Mouse (Mus musculus) thymus, adult 2 months (tissue): ENCODE data around the gene Eva1b. TPM values are rescaled to one million over a fixed set of nuclear protein-coding genes. Genes with fewer than 3 reads are reported as not detected.

Experiments
- DNase-seq: peaks from one replicate; pipeline ENCODE4 v3.0.0; 2021
- H3K27ac ChIP-seq: fragments of 200-500 bp; 2 replicates; pipeline ENCODE4 v1.5.1; 2012; ENCODE audit warnings: low read length, control low read depth; ENCODE audit not compliant: control insufficient read depth, insufficient read depth
- H3K27me3 ChIP-seq: fragments of 200-500 bp; 2 replicates; pipeline ENCODE4 v1.6.1; 2012; ENCODE audit warnings: mild to moderate bottlenecking, low read length, moderate library complexity, mixed read lengths; ENCODE audit not compliant: control insufficient read depth, insufficient read depth
- H3K36me3 ChIP-seq: fragments of 200-500 bp; 2 replicates; pipeline ENCODE4 v1.6.1; 2012; ENCODE audit warnings: mild to moderate bottlenecking, low read length, moderate library complexity; ENCODE audit not compliant: control insufficient read depth, insufficient read depth
- H3K4me1 ChIP-seq: fragments of 200-500 bp; replicated peaks from 2 replicates; pipeline ENCODE4 v1.6.1; 2012; ENCODE audit warnings: low read length; ENCODE audit not compliant: control insufficient read depth, insufficient read depth
- H3K4me3 ChIP-seq: fragments of 200-500 bp; 2 replicates; pipeline ENCODE4 v1.5.1; 2012; ENCODE audit warnings: mild to moderate bottlenecking, low read length, control low read depth, moderate library complexity; ENCODE audit not compliant: control insufficient read depth, insufficient read depth
- CTCF ChIP-seq: fragments of 200-500 bp; IDR thresholded peaks from 2 replicates; pipeline ENCODE4 v1.5.1; 2012; ENCODE audit warnings: mild to moderate bottlenecking, control low read depth, low read length, moderate library complexity, borderline replicate concordance; ENCODE audit not compliant: control insufficient read depth, poor library complexity, insufficient read depth; ENCODE audit errors: extremely low read depth
- POLR2A ChIP-seq: fragments of 200-500 bp; IDR thresholded peaks from 2 replicates; pipeline ENCODE4 v1.6.1; 2012; ENCODE audit warnings: mild to moderate bottlenecking, low read length, control low read depth, moderate library complexity; ENCODE audit not compliant: control insufficient read depth, poor library complexity, insufficient read depth; ENCODE audit errors: extremely low read depth
- WGBS: fragments of 180-500 bp; shearing (Covaris S2); methylation state at CpG from one replicate; pipeline ENCODE4 v1.1.7; 2018; 5-methylcytosine and 5-hydroxymethylcytosine counted together
- polyA plus RNA-seq: library from polyadenylated mRNA; depleted of rRNA; stranded (reverse); fragments of >200 nt; gene quantifications from 2 replicates; pipeline ENCODE4 v1.2.3, GENCODE M21; 2012

The Eva1b gene
- polyA plus RNA-seq, 1 experiment, result 94.3 TPM

DNA sequence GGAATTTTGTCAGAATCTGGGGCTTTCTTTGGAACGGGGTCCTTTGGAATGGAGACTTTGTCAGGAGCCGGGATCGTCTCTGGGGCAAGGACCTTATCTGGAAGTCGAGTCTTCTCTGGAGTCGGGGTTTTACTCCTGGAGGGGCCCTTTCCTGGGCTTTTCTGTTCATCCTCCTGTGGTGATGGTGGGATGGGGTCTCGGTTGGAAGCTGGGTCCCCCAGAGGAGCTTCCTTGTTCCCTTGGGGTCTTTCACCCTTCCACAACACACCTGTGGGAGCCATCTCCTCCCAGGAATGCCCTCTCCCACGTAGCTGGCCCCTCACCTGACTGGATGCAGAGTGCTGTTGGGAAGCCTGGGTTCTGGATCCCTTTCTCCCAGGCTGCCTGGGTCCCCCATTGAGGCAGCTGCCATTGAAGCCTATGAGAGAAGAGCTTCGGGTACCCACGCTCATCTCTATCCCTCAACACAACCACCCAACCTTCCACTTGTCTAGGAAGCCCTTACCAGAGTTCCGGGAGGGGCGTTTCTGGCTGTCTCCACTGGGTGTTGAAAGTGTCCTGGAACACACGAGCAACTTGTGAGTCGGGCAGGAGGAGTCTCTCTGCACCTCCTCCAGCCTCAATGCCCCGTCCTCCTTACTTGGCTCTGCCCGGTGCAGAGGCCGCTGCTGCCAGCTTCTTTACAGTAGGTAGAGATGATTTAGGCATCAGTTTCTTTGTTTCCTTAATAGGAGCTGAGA, 4.3 kb downstream of the Eva1b start:
- 92% methylated on average over 16 of the region's 16 CpGs for WGBS
- Histone ChIP-seq H3K36me3 (no peaks in the 10 kb centered on the region), H3K27ac (no peak overlapping the region), H3K4me3 (no peak overlapping the region), H3K4me1 (peaks cover 24% of the 10 kb centered on the region), H3K27me3 (no peaks in the 10 kb centered on the region)
- TF ChIP-seq CTCF (no peak), POLR2A (no peak)
- no peak for DNase-seq

DNA sequence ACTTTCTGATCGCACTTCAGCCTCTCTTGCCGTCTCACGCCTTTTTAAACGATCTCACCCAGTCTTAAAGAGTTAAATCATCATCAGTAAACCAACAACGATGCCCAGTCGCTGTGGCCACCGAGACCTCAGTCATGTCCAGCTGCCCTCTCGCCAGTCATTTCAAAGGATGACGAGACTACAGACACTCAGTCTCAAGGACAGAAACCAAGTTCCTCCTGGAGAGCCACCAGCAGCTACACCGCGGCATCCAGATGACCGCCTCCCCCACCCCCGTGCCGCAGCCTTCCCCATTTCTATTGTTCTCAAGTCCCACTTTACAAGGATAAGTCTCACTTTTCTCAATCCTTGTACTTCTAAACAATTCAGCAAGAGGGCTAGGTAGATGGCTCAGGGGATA, 5.3 kb downstream of the Eva1b start:
- no peaks in the 10 kb centered on the region for H3K27me3 ChIP-seq
- WGBS, result 91% methylated on average over 14 of the region's 14 CpGs

DNA sequence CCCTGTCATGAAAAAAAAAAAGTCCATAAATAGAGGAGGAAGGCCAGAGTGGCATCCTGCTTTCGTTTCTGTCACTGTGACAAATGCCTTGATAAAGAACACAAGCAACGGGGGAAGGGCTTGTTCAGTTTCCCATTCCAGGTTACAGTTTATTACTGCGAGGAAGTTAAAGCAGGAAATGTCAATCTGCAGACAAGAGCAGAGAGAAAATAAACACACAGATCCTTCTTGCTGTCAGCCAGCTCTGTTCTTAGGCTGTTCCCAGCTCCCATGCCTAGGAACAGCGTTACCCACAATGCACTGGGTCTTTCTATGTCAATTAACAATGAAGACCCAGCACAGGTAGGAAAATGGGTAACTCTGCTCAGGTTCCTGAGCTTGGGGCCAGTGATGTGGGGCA, 7.6 kb downstream of the Eva1b start:
- DNase-seq, result no peak
- H3K36me3 ChIP-seq, result no peaks in the 10 kb centered on the region
- 36% methylated on average over 4 of the region's 4 CpGs for WGBS
- H3K4me1 ChIP-seq, result peaks cover 3% of the 10 kb centered on the region; the same call in 1 of the 2 replicates
- no peaks in the 10 kb centered on the region for H3K27me3 ChIP-seq
- no peak overlapping the region for H3K4me3 ChIP-seq
- no peak overlapping the region for H3K27ac ChIP-seq
- TF ChIP-seq CTCF (no peak), POLR2A (no peak)

More for the DNA sequence above, 5.3 kb downstream of the Eva1b start:
- Histone ChIP-seq H3K4me3 (no peak overlapping the region), H3K27ac (no peak overlapping the region), H3K4me1 (peaks cover 21% of the 10 kb centered on the region), H3K36me3 (no peaks in the 10 kb centered on the region)
- no peak for DNase-seq
- TF ChIP-seq CTCF, result no peak
- no peak for TF ChIP-seq POLR2A

DNA sequence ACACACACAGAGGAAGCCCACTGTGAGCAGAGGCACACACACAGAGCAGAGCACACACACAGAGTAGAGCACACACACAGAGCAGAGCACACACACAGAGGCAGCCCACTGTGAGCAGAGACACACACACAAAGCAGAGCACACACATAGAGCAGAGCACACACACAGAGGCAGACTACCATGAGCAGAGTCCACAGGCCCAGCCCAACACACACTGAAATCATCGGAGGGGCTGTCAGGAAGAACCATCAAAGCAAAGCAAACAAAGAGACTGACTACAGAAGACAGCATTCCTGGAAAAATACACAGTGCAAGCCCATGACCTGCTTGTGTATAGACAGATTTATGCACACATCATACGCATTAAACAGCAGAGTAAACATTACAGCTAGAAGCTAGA, 8.3 kb downstream of the Eva1b start:
- Histone ChIP-seq H3K36me3 (no peaks in the 10 kb centered on the region), H3K27me3 (no peaks in the 10 kb centered on the region), H3K27ac (no peak overlapping the region), H3K4me3 (no peak overlapping the region), H3K4me1 (no peaks in the 10 kb centered on the region; the same call in 1 of the 2 replicates)
- 77% methylated on average over 2 of the region's 2 CpGs for WGBS
- DNase-seq, result no peak
- no peak for TF ChIP-seq POLR2A
- no peak for TF ChIP-seq CTCF

DNA sequence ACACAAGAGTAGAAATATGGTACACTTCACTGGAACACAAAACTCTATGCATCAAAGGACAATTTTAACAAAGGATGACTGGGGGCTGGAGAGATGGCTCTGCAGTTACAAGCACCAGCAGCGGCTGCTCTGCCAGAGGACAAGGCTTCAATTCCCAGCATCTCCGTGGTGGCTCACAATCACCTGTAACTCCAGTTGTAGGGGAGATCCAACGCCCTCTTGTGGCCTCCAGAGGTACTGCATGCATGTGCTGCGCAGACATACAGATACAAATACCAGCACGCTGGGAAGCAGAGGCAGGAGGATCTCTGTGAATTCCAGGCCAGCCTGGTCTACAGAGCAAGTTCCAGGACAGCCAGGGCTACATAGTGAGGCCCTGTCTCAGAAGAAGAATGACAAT, 9.1 kb downstream of the Eva1b start:
- peak; percentile 22 for DNase-seq

DNA sequence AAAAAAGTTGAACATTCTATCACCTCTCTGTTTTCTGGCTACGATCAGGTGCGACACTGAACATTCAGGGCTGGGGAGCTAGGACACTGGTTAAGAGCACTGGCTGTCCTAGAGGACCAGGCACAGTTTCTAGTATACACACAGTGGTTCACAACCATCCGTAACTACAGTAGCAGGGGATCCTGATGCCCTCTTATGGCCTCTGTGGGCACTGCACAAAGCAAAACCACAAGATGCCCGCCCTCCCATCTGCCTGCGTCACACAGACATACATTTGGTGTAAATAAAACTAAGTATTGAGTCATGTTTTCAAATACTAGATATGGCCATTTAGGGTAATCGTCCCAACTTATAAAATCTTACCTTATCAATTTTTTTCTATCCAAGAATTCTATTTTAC, 10.0 kb downstream of the Eva1b start:
- no peak overlapping the region for H3K27ac ChIP-seq
- H3K4me1 ChIP-seq, result peaks cover 4% of the 10 kb centered on the region
- DNase-seq, result peak; percentile 28
- no peak for TF ChIP-seq CTCF
- no peak for TF ChIP-seq POLR2A
- no peak overlapping the region for H3K4me3 ChIP-seq
- H3K36me3 ChIP-seq, result no peaks in the 10 kb centered on the region
- WGBS, result 86% methylated on average over 6 of the region's 6 CpGs
- no peaks in the 10 kb centered on the region for H3K27me3 ChIP-seq

More for the DNA sequence above, 9.1 kb downstream of the Eva1b start:
- Histone ChIP-seq H3K4me3 (no peak overlapping the region), H3K27ac (no peak overlapping the region), H3K4me1 (no peaks in the 10 kb centered on the region), H3K27me3 (no peaks in the 10 kb centered on the region), H3K36me3 (no peaks in the 10 kb centered on the region)
- no peak for TF ChIP-seq POLR2A
- peak; percentile 88 for TF ChIP-seq CTCF
- WGBS, result 69% methylated on average over 5 of the region's 5 CpGs
